Mouse (Mus musculus) heart, embryonic 11.5 days (tissue): Measurements from ENCODE around the gene Rragd. TPM values are rescaled to one million over a fixed set of nuclear protein-coding genes. Genes with fewer than 3 reads are reported as not detected.

ENCODE experiments used
- polyA plus RNA-seq: library from polyadenylated mRNA; unstranded; fragments of >200 nt; fragmentation: Nextera tagmentation; extraction: Ambion mirVana; gene quantifications from 2 replicates; pipeline ENCODE4 v1.2.1, GENCODE M21; 2014

The Rragd gene
- polyA plus RNA-seq, 1 experiment from 2014 or later = 54.1 TPM

Other genes starting within 250 kb of the Rragd start
- 122 and 132 TPM in 2 replicates for gene Lyrm2, start 182.8 kb upstream of the Rragd start, polyA plus RNA-seq
- 5.4 and 7.1 TPM in 2 replicates for gene Ankrd6, start 32.2 kb upstream of the Rragd start, polyA plus RNA-seq
- gene Ube2j1, start 48.4 kb downstream of the Rragd start, polyA plus RNA-seq = 39.7 and 42.1 TPM in 2 replicates
- 0.16 and 0.31 TPM in 2 replicates for gene Gabrr2, start 80.0 kb downstream of the Rragd start, polyA plus RNA-seq
- 0.37 TPM in 1 of 2 replicates, not detected in the other for gene Gabrr1, start 149.5 kb downstream of the Rragd start, polyA plus RNA-seq
- 1.1 and 1.5 TPM in 2 replicates for gene Pm20d2, start 206.7 kb downstream of the Rragd start, polyA plus RNA-seq
- 1.7 and 3.1 TPM in 2 replicates for gene Srsf12, start 226.0 kb downstream of the Rragd start, polyA plus RNA-seq